Mouse (Mus musculus) forebrain, embryonic 16.5 days (tissue): ENCODE results near the gene Xpot. TPM values are rescaled to one million over a fixed set of nuclear protein-coding genes. Genes with fewer than 3 reads are reported as not detected.

Source experiments
- ATAC-seq: fragments of 200-750 bp; cut with Nextera tagmentation; 2 replicates; pipeline ENCODE4 v1.8.0; 2017; ENCODE audit warnings: mild to moderate bottlenecking, moderate library complexity
- H3K27ac ChIP-seq: fragments of 300-500 bp; sonication (generic); 2 replicates; pipeline ENCODE4 v1.5.1; 2014; ENCODE audit warnings: low read length, control low read depth
- H3K27me3 ChIP-seq: fragments of 300-500 bp; sonication (generic); replicated peaks from 2 replicates; pipeline ENCODE4 v1.6.1; 2014; ENCODE audit warnings: low read length; ENCODE audit not compliant: control insufficient read depth, insufficient read depth
- H3K36me3 ChIP-seq: fragments of 300-500 bp; sonication (generic); 2 replicates; pipeline ENCODE4 v1.6.1; 2014; ENCODE audit not compliant: control insufficient read depth, insufficient read depth
- H3K4me1 ChIP-seq: fragments of 300-500 bp; sonication (generic); replicated peaks from 2 replicates; pipeline ENCODE4 v1.6.1; 2014; ENCODE audit warnings: low read length; ENCODE audit not compliant: control insufficient read depth, insufficient read depth
- H3K4me2 ChIP-seq: fragments of 300-500 bp; sonication (generic); 2 replicates; pipeline ENCODE4 v1.6.1; 2014; ENCODE audit warnings: mild to moderate bottlenecking, low read length, control low read depth
- H3K4me3 ChIP-seq: fragments of 300-500 bp; sonication (generic); replicated peaks from 2 replicates; pipeline ENCODE4 v1.5.1; 2014; ENCODE audit warnings: mild to moderate bottlenecking, low read length, control low read depth
- H3K9ac ChIP-seq: fragments of 300-500 bp; sonication (generic); replicated peaks from 2 replicates; pipeline ENCODE4 v1.6.1; 2014; ENCODE audit warnings: low read depth, low read length, control low read depth
- H3K9me3 ChIP-seq: fragments of 300-500 bp; sonication (generic); 2 replicates; pipeline ENCODE4 v1.6.1; 2016; ENCODE audit warnings: low read length; ENCODE audit not compliant: control insufficient read depth
- WGBS: fragments of 180-500 bp; shearing (Covaris S2); extraction: QIAGEN DNeasy Blood & Tissue Kit; methylation state at CpG from one replicate; pipeline ENCODE4 v1.1.7; 2014; 5-methylcytosine and 5-hydroxymethylcytosine counted together
- polyA plus RNA-seq: library from polyadenylated mRNA; unstranded; fragments of >200 nt; fragmentation: Nextera tagmentation; extraction: Ambion mirVana; gene quantifications from 2 replicates; pipeline ENCODE4 v1.2.1, GENCODE M21; 2015

The Xpot gene
- polyA plus RNA-seq, 1 experiment from 2014 or later: 38.4 TPM

DNA sequence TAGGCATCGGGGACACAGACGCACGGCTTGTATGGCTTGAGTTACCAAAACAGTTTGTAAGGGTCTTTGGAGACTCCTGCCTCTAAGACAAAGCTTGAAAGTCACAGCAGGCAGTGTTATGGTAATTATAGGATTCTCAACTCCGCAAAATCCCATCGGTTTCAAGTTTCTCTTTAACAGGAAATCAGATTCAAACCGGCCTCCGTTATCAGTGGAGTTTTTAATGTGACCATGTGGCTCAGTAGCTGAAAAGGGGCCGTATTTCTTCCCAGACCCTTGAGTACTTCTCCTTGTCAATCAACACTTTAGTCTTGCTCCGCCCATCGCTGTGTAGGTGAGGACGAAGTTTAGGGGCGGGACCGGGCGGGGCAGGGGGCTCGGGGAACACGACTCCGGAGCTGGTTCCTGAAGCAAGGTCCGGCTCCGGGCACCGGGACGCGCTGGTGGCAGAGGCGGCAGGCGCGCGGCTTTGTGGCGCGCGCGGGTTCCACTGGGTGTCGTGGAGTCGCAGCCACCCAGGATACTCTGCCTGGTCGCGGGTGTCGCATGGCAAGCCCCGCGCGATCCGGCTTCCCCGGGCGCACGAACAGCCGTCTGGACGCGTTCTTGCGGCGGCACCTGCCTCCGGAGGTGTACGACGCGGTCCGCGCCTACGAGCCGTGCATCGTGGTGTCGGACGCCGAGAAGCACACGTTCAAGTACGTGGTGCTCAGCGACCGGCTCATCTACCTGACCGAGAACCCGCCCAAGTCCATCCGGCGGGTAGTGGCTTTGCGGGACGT lies 15.3 kb upstream of the Xpot start, which contains the start of gene D930020B18Rik:
D930020B18Rik (plus strand) TSS at position 317 of the 782 bp plus-strand sequence.
- Histone ChIP-seq H3K27me3 (peaks cover 28% of the 10 kb centered on the region), H3K36me3 (no peaks in the 10 kb centered on the region), H3K4me2 (peak within 1 kb of the TSS; percentile 95), H3K4me1 (peaks cover 15% of the 10 kb centered on the region), H3K27ac (no peak within 1 kb of the TSS), H3K9ac (peak within 1 kb of the TSS; percentile 57), H3K9me3 (no peaks in the 10 kb centered on the region), H3K4me3 (peak within 1 kb of the TSS; percentile 55)
- under 1% methylated on average over 69 of the region's 69 CpGs for WGBS
- ATAC-seq: peak; percentile 26; the same call in 1 of the 2 replicates

DNA sequence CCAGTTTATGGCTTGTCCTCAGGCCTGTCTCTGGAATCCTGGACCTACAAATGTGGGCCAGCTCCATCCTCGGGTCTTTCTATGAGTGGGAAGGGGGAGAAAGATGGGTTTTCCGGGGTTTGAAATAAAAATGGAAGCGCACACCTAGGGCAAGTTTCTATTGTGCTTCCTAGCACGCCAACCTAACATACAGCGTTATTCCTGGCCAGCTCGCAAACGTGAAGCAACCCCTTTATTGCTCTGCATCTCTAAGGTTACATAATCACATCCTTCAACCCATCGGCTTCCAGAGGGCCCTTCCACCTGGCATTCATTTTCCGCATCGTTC lies 14.8 kb upstream of the Xpot start:
- Histone ChIP-seq H3K27ac (no peak overlapping the region), H3K36me3 (no peaks in the 10 kb centered on the region), H3K4me3 (peak overlapping the region; percentile 55), H3K9me3 (no peaks in the 10 kb centered on the region), H3K9ac (peak overlapping the region; percentile 57; the same call in 1 of the 2 replicates), H3K4me2 (peak overlapping the region; percentile 95), H3K27me3 (peaks cover 28% of the 10 kb centered on the region), H3K4me1 (peaks cover 15% of the 10 kb centered on the region)
- no peak for ATAC-seq
- WGBS: 18% methylated on average over 10 of the region's 10 CpGs

DNA sequence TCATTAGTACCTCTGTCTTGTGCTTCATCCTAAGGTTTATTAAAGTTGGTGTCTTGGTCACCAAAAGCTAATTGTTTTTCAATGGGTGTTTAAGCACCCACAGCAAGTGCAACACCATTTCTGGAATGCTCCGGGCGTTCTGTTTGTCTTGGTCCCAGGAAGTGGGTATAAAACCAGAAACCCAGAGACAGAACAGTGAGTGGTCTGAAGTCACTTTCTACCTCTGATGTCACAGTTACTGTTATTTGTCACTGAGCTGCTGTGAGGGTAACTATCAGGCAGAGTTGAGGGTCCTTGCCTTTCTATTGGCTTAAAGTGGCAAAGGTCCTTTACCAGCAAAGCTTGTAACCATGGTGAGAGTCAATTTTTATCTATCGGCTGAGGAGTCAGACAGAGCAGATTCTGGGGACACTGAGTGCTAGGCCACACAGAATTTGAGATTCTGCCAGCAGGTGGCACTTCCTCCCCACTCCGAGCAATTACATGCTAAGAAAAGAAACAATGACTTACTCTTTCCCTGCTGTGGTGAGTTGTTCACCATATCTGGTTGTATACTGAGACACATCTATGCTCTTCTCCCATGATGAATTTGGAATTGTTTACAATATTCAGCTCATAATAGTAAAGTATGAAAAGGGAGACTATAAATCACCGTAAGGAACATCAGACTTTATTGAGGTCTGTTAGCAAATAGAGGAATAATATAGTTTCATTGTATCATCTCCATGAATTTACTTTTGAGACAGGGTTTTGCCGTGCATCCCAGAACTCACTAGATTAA lies 14.2 kb upstream of the Xpot start:
- H3K27ac ChIP-seq: no peak overlapping the region
- no peak overlapping the region; the same call in 1 of the 2 replicates for H3K4me2 ChIP-seq
- H3K4me1 ChIP-seq: peaks cover 15% of the 10 kb centered on the region
- peaks cover 28% of the 10 kb centered on the region for H3K27me3 ChIP-seq
- WGBS: 50% methylated on average over 6 of the region's 6 CpGs
- H3K36me3 ChIP-seq: no peaks in the 10 kb centered on the region
- H3K4me3 ChIP-seq: no peak overlapping the region
- no peaks in the 10 kb centered on the region for H3K9me3 ChIP-seq
- ATAC-seq: peak; percentile 78
- no peak overlapping the region for H3K9ac ChIP-seq

DNA sequence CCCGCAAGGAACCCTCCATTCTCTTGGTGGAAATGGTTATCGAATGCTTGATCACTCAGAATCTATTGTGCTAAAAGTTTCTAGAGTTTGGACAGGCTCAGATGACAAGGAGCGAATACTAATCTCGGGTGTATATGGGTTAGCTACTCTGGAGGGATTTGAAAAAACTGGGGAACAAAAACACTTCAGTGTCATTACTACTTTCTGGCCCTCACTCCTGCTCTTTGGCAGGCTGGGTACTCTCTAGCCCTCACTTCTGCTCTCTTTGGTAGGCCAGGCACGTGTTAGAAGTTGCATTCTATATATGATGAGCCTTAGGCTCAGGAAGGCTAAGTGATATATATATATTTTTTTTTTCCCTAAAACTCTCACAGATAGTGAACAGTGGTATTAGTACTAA lies 13.4 kb upstream of the Xpot start:
- H3K36me3 ChIP-seq: no peaks in the 10 kb centered on the region
- no peak overlapping the region for H3K4me3 ChIP-seq
- 73% methylated on average over 5 of the region's 5 CpGs for WGBS
- no peak overlapping the region for H3K9ac ChIP-seq
- H3K27ac ChIP-seq: no peak overlapping the region
- H3K4me2 ChIP-seq: no peak overlapping the region
- H3K9me3 ChIP-seq: no peaks in the 10 kb centered on the region
- peaks cover 28% of the 10 kb centered on the region for H3K27me3 ChIP-seq
- peaks cover 15% of the 10 kb centered on the region for H3K4me1 ChIP-seq
- no peak for ATAC-seq

DNA sequence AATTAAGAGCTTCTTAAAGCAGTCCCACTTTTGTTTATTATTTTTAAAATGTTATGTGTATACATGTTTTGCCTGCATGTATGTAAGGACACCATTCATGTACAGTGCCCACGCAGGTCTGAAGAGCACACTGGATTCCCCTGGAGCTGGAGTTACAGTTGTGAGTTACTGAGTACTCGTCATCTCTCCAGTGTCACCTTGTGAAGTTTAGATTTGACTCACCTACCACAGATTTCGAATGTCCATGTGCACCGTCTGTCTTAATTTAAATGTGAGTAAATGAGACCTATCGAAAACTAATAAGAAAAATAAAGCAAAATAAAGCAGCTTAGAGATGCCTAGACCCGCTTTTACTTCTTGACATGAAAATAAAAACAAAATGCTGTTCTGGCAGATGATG lies 10.1 kb upstream of the Xpot start:
- Histone ChIP-seq H3K36me3 (no peaks in the 10 kb centered on the region), H3K27me3 (peaks cover 5% of the 10 kb centered on the region), H3K4me3 (no peak overlapping the region), H3K4me1 (peaks cover 4% of the 10 kb centered on the region), H3K27ac (no peak overlapping the region), H3K9me3 (no peaks in the 10 kb centered on the region), H3K9ac (no peak overlapping the region), H3K4me2 (no peak overlapping the region)
- ATAC-seq: no peak
- WGBS: 87% methylated on average over 6 of the region's 6 CpGs

DNA sequence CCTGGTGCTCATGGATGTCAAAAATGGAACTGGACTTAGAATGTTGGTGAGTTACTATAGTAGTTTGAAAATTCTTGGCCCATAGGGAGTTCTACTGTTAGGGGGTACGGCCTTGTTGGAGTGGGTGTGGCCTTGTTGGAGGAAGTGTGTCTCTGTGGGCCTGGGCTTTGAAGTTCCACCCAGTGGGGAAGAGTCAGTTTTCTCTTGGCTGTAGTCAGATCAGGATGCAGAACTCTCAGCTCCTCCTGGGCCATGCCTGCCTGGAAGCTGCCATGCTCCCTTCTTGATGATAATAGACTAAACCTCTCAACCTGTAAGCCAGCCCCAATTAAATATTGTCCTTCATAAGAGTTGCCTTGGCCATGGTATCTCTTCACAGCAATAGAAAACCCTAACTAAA lies 8.0 kb upstream of the Xpot start:
- no peaks in the 10 kb centered on the region for H3K36me3 ChIP-seq
- H3K9ac ChIP-seq: no peak overlapping the region
- H3K4me3 ChIP-seq: no peak overlapping the region
- H3K27ac ChIP-seq: no peak overlapping the region
- H3K27me3 ChIP-seq: no peaks in the 10 kb centered on the region
- no peaks in the 10 kb centered on the region for H3K4me1 ChIP-seq
- H3K9me3 ChIP-seq: no peaks in the 10 kb centered on the region
- ATAC-seq: no peak
- no peak overlapping the region for H3K4me2 ChIP-seq
- WGBS: 88% methylated on average over 1 of the region's 1 CpGs

DNA sequence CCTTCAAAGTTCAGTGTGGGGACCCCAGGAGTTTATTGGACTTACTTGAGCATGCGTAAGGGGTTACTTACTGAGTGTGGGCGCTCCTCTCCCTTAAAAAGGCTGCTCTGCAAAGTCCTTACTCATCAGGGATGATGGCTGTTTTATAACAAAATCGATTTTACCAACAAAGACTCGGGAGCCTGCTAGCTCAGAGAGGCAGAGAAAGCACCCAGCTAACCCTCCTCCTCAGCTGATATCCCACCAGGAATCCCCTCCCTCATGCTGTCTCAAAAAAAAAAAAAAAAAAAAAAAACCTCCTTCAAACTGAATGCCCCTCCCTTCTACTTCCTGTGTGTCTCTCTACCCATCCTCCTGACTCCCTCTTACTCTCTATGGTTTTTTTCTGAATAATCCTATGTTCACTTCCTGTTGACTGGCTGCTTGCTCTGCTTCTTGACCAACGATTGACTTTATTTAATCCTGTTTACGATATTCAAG lies 2.5 kb upstream of the Xpot start:
- 93% methylated on average over 6 of the region's 6 CpGs for WGBS
- H3K9me3 ChIP-seq: no peaks in the 10 kb centered on the region
- H3K36me3 ChIP-seq: no peaks in the 10 kb centered on the region
- no peak overlapping the region for H3K9ac ChIP-seq
- H3K27me3 ChIP-seq: no peaks in the 10 kb centered on the region
- no peak overlapping the region for H3K4me2 ChIP-seq
- ATAC-seq: no peak
- no peak overlapping the region for H3K27ac ChIP-seq
- H3K4me1 ChIP-seq: peaks cover 13% of the 10 kb centered on the region
- no peak overlapping the region for H3K4me3 ChIP-seq

DNA sequence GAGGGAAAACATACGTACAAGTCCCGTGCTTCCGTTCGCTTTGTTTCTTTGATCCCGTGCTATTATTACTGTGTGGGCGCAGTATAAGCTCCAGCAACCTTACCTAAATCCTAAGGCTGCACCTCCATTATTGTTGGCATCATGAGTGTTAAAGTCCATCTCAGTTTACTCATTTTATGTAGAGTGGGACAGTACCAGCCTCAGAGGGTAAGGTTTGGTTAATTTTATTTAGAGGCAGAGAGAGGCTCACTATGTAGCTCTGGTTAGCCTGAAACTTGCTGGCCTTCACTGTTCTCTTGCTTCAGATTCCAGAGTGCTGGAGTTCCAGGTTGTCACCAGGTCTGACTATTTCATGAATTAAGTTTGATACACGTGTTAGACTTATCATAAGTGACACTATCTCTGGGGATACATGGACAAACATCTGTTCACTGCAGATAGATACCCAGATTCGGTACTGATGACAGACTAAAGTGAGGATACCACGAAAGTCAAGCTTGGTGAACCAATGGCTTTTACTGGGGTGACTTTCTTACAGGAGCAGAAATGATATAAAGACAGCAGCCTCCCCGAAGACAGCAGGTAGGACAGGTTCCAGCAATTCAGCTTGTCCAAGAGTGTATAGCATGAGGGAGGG lies 1.2 kb upstream of the Xpot start:
- no peak overlapping the region for H3K27ac ChIP-seq
- H3K4me2 ChIP-seq: no peak overlapping the region; the same call in 1 of the 2 replicates
- H3K9me3 ChIP-seq: no peaks in the 10 kb centered on the region
- no peaks in the 10 kb centered on the region for H3K36me3 ChIP-seq
- WGBS: 89% methylated on average over 10 of the region's 10 CpGs
- no peak overlapping the region for H3K4me3 ChIP-seq
- H3K4me1 ChIP-seq: peaks cover 13% of the 10 kb centered on the region
- no peak overlapping the region for H3K9ac ChIP-seq
- no peaks in the 10 kb centered on the region for H3K27me3 ChIP-seq
- ATAC-seq: no peak
